Mouse (Mus musculus) G1E (cell line): ENCODE measurements around the gene Tmem94.

Experiments used
- CTCF ChIP-seq: IDR thresholded peaks from 2 replicates; pipeline ENCODE4 v1.5.1; 2012; ENCODE audit warnings: low read depth, low read length, inconsistent platforms, mixed read lengths
- GATA1 ChIP-seq: IDR thresholded peaks from 2 replicates; pipeline ENCODE4 v1.6.1; 2012; ENCODE audit warnings: borderline replicate concordance, low read length, inconsistent platforms, mixed read lengths

GRCm38 (mm10) chr11:115831518-115831917, 66.3 kb downstream of the Tmem94 start:
- TF ChIP-seq CTCF (no peak), GATA1 (no peak)
